Mouse (Mus musculus) gastrocnemius, postnatal 10 days (tissue): ENCODE results near the gene Lhfpl3. TPM values are rescaled to one million over a fixed set of nuclear protein-coding genes. Genes with fewer than 3 reads are reported as not detected.
"Not testable (repeated sequence)": the region's sequence is repeated elsewhere in the genome, so short reads cannot be mapped to it uniquely, and the experiment has no call there.

Experiments used
- DNase-seq: peaks from one replicate; pipeline ENCODE4 v3.0.0; 2021; ENCODE audit warnings: mixed read lengths
- long read RNA-seq, 2 experiments: library from polyadenylated mRNA; stranded (forward); transcript quantifications; one replicate each; pipeline ENCODE4 v2.0.0; 2021
- total RNA-seq, 2 experiments: library from RNA; stranded (reverse); gene quantifications; 2 replicates each; pipeline ENCODE4 v1.2.3; 2021

The Lhfpl3 gene
- under 1 TPM in 1 of 2 experiments, not detected in 1; 0.14 TPM for total RNA-seq
- long read RNA-seq, experiment 1: 0 reads
- long read RNA-seq, experiment 2: 0 reads

GRCm38 (mm10) chr5:22745885-22746532 lies at the start of gene Lhfpl3:
Gene Lhfpl3 (plus strand): TSS chr5:22746059.
- peak; percentile 8 for DNase-seq

DNA sequence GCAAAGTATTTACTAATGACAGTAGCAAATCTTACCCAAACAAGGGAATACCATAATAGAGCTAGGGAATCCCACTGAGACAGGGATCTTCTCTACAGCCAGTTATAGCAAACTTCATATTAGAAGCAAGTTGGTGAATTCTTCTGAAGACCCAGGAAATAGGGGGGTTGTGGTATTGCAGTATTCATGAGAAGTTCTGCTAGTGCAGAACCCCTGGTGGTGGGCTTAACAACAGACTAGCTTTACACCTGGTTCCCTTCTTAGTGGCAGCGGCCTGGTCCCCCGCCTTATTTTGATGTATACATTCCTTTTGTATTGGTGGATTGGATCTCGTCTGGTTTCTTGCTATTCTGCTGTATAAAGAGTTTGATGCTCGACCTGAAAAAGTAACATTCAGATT lies 39.6 kb upstream of the Lhfpl3 start:
- DNase-seq: not testable (repeated sequence)

DNA sequence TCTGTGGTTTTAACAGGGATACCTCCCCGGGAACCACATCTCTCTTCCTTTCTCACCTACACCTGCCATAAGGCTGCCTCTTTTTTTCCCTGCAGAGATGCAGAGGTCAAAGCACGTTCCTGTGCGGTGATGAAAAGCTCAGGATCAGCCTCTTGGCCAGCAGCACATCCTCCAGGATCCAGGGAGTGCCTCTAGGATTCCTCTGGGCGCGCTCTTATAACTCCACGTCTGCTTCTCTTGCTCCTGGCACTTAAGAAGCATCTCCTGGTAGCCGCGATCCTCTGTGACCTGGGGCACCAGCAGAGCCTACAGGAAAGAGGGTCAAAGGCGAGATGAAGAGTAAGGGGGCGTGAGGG lies 352 bp upstream of the Lhfpl3 start:
- DNase-seq: no peak

DNA sequence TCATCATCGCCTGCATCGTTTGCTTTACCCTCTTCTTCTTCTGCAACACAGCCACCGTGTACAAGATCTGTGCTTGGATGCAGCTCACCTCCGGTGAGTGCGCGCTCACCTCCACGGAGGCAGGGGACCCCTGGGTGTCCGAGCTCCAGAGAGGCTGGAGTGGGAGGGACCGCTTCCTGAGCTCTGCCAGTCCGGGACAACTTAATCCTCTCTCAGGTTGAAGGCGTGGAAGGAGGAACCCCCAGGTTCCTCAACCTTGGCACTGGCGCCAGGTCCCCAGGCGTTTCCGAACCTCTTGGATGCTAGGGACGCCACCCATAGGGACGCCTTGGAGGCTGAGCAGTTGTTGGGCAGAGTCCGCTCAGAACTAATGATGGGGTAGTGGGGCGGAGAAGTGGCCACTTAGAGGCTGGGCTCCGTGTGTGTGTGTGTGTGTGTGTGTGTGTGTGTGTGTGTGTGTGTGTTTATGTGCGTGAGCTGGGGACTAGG lies 718 bp downstream of the Lhfpl3 start:
- no peak for DNase-seq

DNA sequence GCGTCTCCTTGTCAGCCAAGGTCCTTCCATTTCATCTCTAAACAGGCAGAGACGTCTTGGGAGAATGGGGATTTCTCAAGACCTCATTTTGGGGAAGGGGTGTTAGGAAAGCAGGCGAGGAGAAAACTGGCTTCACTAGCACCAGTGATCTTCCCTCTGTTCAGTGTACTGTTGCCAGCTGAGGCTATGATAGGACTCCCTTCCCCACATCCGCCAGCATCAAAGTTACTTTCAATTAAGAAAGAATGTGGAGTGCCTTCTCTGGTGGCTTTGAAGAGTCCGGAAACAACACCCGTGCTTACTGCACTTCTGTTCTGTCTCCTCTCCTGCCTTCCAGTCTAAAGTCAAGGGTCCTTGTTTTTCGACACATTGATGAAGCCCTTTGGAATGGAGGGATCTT lies 1.4 kb downstream of the Lhfpl3 start:
- no peak for DNase-seq

- DNase-seq: no peak
These were observed 11.4 kb downstream of the Lhfpl3 start for GRCm38 (mm10) chr5:22757261-22757660.

DNA sequence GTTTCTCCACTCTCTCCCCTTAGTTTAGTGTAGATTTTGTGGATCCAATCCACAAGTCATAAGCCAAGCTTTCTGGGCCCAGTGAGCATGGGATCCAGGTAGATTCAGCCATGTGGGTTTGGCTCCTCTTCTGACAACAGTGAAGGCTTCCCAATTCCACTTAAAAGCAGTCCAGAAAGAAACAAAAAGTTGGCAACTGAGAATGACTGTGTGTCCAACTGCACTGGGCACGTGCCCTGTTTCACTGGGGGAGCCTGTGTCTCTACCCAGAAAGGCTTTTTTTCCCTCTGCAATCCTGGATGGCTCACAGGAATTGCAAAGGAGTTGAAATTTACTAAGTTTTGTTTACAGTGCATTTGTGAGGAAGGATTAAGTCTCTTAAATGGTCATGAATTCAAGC lies 24.9 kb downstream of the Lhfpl3 start:
- no peak for DNase-seq

DNA sequence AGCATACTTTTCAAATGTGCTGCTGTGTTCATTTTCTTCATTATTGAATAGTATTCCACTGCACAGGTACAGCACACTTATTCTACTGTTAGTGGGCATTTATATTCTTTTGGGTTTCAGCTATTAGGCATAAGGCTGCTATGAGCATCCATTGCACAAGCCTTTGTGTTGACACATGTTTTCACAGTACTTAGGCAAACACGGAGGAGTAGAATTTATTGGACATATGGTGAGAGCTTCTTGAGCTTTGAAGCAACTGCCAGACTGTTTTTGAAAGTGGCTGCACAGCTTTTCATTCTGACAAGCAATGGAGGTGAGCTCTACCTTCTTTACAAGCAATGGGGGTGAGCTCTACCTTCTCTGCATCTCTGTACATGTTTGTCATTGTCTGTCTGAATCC lies 49.5 kb downstream of the Lhfpl3 start:
- DNase-seq: no peak

- no peak for DNase-seq
These were observed 67.6 kb downstream of the Lhfpl3 start for GRCm38 (mm10) chr5:22813426-22813825.

DNA sequence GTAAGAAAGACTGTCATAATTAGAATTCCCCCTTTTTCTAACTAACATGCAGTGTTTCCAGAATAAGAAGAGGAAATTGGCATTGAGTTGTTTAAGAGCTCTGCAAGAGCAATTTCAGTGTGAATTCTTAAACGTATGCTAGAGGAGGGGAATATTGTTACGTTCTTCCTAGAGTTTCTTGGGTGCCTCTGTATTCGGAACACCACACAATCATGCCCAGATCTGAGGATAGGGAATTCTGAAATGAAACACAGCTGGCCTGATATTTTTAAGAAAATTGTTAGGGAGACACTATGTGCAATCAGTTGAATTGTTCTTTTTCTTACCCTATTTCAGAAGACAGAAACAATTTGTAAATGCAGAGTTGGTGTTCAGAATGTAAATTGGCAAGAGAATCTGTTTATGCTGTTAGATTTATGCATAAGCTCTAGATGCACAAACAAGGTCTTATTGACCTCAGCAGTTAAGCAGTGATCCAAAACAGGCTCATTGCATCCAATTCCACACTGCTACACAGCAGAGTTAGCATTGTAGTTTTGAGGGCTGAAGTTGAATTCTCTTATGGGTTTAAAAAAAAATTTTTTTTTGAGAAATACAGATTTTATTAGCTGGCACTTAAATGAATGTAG lies 84.1 kb downstream of the Lhfpl3 start:
- no peak for DNase-seq

DNA sequence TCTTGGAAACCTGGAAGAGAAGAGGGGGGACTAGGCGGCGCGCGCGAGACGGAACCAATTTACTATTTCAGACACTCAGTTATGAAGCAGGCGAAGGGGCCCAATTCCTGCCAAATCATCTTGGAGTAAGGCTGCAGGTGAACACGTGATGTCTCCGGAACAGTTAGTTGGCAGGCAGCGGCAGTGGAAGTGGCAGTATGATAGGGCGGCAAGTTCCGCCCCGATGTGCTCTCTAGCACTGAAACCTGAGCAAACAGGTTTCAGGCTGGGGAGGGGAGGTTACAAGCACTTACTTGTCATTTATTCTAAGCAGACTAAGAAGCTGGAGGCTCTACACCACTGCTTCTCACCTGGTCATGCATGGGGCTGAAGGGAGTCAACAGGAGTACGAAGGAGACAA lies 105.7 kb downstream of the Lhfpl3 start:
- DNase-seq: no peak

DNA sequence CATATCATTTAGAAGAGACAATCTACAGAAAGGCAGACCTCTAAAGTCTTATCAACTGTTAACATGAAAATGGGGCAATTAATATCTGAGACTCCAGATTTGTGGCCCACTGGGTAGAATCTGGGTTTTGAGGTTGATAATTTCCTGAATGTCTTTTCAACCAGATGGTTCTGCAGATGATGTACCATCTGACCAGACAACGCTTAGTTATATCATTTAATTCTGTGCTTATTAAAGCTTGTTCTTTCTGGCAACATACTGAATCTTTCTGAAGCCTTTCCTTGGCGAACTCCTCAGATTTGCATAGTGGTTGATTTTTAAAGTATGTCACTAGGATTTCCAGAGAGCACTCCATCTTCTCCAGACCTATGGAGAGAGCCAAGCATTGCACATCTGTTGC lies 107.6 kb downstream of the Lhfpl3 start:
- DNase-seq: no peak

DNA sequence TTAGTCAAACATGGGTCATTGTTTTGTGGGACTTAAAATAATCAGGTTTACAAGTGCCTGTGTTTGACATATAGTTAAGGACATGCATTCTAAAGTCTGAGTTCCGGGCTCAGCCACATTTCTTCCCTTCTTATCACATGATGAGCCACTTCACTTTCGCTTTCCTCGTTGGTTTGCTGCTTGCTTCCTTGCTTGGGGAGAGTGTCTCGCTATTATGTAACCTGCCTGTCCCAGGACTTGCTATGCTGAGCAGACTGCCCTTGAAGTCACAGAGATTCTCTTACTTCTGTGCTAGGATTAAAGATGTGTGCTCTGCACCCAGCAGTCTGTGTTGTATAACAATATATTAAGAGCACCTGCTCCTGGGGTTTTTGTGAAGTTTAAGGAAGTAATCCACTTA lies 110.6 kb downstream of the Lhfpl3 start:
- DNase-seq: no peak

DNA sequence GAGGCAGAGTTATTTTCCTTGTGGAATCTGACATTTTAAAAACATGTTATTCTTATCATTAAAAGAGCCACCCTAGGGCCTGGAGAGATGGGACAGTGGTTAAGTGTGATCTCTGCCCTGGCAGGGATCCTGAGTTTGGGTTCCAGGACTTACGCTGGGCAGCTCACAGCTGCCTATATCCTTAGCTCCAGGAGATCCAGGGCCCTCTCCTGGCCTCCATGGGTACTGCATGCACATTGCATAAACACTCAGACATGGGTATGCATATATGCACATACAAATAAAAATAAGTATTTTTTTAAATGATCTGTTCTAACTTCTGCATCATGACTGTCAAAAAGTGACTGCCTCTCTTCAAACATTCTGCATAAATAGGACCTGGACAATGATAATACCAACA lies 115.5 kb downstream of the Lhfpl3 start:
- DNase-seq: no peak

GRCm38 (mm10) chr5:22869031-22869430 lies 123.2 kb downstream of the Lhfpl3 start:
- no peak for DNase-seq

GRCm38 (mm10) chr5:22872417-22872816 lies 126.6 kb downstream of the Lhfpl3 start:
- DNase-seq: no peak

GRCm38 (mm10) chr5:22888345-22888744 lies 142.5 kb downstream of the Lhfpl3 start:
- DNase-seq: no peak

GRCm38 (mm10) chr5:22889481-22889880 lies 143.6 kb downstream of the Lhfpl3 start:
- no peak for DNase-seq

DNA sequence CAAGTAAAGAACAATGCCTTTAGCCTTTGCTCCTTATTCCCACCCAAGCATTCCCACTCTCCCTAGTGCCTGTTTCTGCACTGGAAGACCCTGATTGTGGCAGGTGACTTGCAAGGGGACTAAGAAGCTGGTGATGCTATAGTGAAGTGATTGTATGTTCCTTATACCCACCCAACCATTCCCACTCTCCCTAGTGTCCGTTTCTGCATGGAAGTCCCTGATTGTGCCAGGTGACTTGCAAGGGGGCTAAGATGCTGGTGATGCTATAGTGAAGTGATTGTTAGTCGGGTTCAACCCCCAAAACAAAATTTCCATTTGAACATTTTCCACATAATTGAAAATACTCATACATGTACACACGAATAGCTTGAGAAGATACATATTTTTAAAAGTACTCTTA lies 151.4 kb downstream of the Lhfpl3 start:
- DNase-seq: no peak

- DNase-seq: no peak
These were observed 151.9 kb downstream of the Lhfpl3 start for GRCm38 (mm10) chr5:22897656-22898289.

DNA sequence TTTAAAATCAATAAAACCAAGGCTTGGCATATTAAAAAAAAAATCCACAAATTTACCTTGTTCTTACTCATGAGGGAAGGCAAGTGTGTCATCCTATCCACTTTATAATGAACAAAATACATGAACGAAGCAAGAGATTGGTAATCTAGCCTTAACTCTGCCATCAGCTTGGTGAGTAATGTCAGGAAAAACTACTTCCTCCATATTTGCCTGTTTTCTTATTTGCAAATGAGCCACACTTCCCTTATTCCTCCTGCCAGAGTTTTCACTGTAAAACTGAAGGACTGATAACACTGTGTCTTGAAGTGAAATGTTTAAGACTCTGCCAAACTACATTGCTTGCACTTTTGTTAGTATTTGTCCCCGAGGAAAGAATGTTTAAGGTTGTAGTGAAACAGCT lies 152.7 kb downstream of the Lhfpl3 start:
- DNase-seq: no peak

DNA sequence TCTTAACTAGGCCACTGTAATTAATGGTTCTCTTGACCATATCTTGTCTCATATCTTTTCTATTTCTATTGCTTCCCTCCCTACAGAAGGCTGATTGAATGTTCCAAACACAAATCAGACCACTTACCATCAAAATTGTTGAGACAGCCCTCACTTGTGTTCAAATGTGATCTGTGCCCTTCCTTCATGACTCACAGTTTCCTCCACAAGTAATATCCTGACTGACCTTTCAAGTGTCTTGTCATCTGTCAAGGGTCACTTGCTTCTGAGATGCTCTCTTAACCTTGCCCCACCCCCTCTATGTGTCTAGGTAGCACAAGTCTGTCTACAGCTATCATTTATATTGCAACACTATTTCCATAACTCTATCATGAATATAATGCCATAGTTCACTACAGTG lies 154.1 kb downstream of the Lhfpl3 start:
- no peak for DNase-seq

DNA sequence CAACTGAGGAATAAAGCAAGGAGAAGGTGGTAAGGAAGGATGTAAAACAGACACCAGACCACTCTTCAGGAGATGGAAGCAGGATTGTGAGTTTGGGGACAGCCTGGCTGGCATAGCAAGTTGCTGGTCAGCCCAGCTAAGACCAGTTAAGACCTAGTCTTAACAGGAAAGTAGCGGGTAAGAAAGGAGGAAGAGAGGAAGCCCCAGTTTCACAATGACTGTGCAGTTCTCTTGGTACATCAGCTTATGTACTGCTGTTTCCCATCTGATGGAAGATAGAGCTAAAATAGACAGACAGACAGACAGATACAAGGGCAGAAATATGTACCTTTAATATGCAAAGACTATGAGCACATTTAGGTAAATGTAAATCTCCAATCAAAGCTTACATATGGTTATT lies 171.3 kb downstream of the Lhfpl3 start:
- no peak for DNase-seq

DNA sequence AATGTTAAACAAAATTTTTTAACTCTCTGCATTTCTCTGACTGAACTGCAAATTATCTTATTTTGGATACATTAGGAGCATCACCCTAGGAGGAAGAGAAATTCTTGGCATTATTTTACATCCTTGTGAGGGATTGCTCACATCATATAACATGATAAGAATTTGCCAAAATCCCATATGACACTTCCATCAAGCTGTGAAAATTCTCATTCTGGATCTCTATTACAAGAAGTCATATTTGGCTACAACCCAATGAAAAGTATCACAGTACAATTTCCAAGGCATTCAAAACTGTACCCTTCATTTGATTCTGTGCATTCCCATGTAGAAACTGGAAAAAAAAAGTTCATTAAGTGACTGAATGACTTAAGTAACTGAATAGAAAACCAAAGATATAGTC lies 180.3 kb downstream of the Lhfpl3 start:
- no peak for DNase-seq
